Mouse (Mus musculus) left cerebral cortex, postnatal 4 days (tissue): ENCODE measurements around the gene Timm10b. TPM values are rescaled to one million over a fixed set of nuclear protein-coding genes. Genes with fewer than 3 reads are reported as not detected.

Experiments used
- DNase-seq: peaks from one replicate; pipeline ENCODE4 v3.0.0-alpha.2; 2022
- intact Hi-C: fragments of 180-260 bp; cut with DNase I; formaldehyde crosslinking; loops from one replicate; pipeline ENCODE4 v1.15.1; 2025
- total RNA-seq, 2 experiments: library from RNA; stranded (reverse); gene quantifications; 2 replicates each; pipeline ENCODE4 v1.2.3; 2021

Timm10b gene
- total RNA-seq, 2 experiments from 2014 or later, result 63.7 to 70.1 TPM

GRCm38 (mm10) chr7:105639304-105639703, 552 bp upstream of the Timm10b start:
- no peak for DNase-seq
- intact Hi-C loops, result loop anchor here (10.0 kb wide), 1 partner anchor 165 kb away; no protein-coding TSS in a partner anchor

GRCm38 (mm10) chr7:105640233-105640893, 507 bp downstream of the Timm10b start, which contains the start of the genes Arfip2 and Gm45799:
Gene Arfip2, minus strand, starts transcription at chr7:105640416.
Gene Gm45799, plus strand, starts transcription at chr7:105640552.
- intact Hi-C loops, result no loop called here
- peak; percentile 95 for DNase-seq

DNA sequence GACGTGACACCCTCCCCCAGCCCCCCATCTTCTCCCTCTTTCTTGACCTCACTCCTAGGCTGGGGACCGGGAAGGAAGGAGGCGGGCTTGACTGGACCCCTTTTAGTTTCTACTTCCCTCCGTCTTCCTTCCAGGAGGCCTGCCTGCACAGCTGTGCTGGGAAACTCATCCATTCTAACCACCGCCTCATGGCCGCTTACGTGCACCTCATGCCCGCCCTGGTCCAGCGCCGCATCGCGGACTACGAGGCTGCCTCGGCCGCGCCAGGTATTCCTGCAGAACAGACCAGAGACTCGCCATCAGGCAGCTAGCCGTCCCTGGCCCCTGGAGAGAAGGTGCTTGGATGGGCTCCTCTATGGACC, 1.0 kb downstream of the Timm10b start:
- DNase-seq, result peak; percentile 27
- intact Hi-C loops, result no loop called here

DNA sequence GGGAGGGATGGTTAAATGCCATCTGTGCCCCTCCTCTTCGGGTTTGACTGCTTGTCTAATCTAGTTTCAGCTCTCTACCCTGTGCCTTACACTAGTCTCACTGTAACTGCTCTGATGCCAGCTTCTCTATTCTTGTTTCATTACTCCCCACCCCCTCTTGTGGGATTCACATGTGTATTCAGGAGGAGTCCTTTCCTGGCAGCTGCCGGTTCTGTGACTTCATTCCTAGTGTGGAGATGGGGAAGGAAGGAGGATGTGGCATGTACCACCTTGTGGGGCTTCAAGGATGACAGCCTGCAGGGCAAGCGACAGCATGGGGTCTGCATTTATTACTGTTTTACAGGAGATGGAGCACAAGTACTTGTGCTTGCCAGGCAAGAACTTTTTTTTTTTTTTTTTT, 2.1 kb downstream of the Timm10b start:
- DNase-seq, result no peak
- intact Hi-C loops, result no loop called here

GRCm38 (mm10) chr7:105650639-105651435, 11.0 kb downstream of the Timm10b start, which contains the start of gene Dnhd1:
Gene Dnhd1, plus strand, starts transcription at chr7:105650827.
- DNase-seq, result peak; percentile 51
- intact Hi-C loops, result no loop called here

DNA sequence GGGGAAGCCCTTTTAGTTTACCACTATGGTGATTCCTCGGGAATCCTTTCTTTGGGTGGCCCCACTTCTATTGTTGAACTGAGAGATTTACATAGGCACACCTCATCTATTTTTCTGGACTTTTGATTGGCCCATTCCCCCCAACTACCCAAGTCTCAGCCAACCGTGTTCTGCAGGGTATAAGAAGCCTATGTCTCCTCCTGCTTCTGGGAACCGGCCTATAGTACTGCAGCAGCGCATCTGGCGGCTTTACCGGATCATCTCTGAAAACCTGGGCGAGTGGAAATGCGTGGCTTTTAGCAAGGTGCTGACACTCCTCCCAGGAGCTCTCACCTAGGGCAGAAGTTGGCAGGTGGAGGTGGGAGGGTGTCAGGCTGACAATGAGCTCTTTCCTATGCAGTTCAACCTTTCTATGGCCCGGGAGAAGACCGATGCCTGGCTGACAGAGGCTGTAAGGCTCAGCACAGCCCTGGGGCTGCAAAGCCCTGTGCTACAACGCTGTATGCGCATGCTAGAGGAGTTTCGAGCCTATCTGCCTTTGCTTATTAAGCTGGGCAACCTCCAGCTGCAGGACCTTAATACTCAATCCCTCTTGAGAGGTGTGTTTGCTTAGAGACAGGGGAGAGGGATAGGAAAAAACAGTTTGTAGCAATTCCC, 45.8 kb downstream of the Timm10b start:
- no peak for DNase-seq

GRCm38 (mm10) chr7:105690875-105691274, 51.0 kb downstream of the Timm10b start:
- no peak for DNase-seq
- intact Hi-C loops, result no loop called here

More for the DNA sequence above, 45.8 kb downstream of the Timm10b start:
- intact Hi-C loops, result no loop called here

Other genes with a start within 250 kb of the Timm10b start
- 10 to 100 TPM; 49.9 to 56.6 TPM for gene Fam160a2, start 240.0 kb upstream of the Timm10b start, total RNA-seq
- under 1 TPM; 0.14 to 0.32 TPM for gene Cnga4, start 235.5 kb upstream of the Timm10b start, total RNA-seq
- 1 to 10 TPM; 4.2 to 6.1 TPM for gene Cckbr, start 214.3 kb upstream of the Timm10b start, total RNA-seq
- gene Cavin3, start 157.8 kb upstream of the Timm10b start, total RNA-seq, result 10 to 100 TPM; 11.7 to 13.8 TPM
- gene Smpd1, start 85.7 kb upstream of the Timm10b start, total RNA-seq, result 10 to 100 TPM; 59.3 to 65.7 TPM
- gene Apbb1, start 58.4 kb upstream of the Timm10b start, total RNA-seq, result 100 to 1,000 TPM; 327 to 331 TPM
- under 1 TPM in 1 of 2 experiments, not detected in 1; 0.26 TPM for gene Hpx, start 39.9 kb upstream of the Timm10b start, total RNA-seq
- 100 to 1,000 TPM; 167 to 168 TPM for gene Trim3, start 6.5 kb upstream of the Timm10b start, total RNA-seq
- 10 to 100 TPM; 77.0 to 77.8 TPM for gene Arfip2, start 360 bp downstream of the Timm10b start, total RNA-seq
- gene Gm45799, start 496 bp downstream of the Timm10b start, total RNA-seq, result 1 to 10 TPM; 8.9 to 9.1 TPM
- gene Dnhd1, start 10.8 kb downstream of the Timm10b start, total RNA-seq, result 1 to 10 TPM; 4.1 to 4.8 TPM
- gene Ilk, start 96.5 kb downstream of the Timm10b start, total RNA-seq, result 100 to 1,000 TPM; 113 to 114 TPM
- gene Rrp8, start 97.3 kb downstream of the Timm10b start, total RNA-seq, result 10 to 100 TPM; 11.3 to 13.9 TPM
- gene Taf10, start 104.3 kb downstream of the Timm10b start, total RNA-seq, result 100 to 1,000 TPM; 109 to 110 TPM
- gene Tpp1, start 112.2 kb downstream of the Timm10b start, total RNA-seq, result 10 to 100 TPM; 16.0 to 24.7 TPM
- gene Dchs1, start 147.6 kb downstream of the Timm10b start, total RNA-seq, result 10 to 100 TPM; 84.6 to 90.6 TPM
- 10 to 100 TPM; 76.5 to 87.4 TPM for gene Mrpl17, start 171.0 kb downstream of the Timm10b start, total RNA-seq